Mouse (Mus musculus) ES-Bruce4 (cell line): ENCODE measurements around the gene Snx30.

Experiments
- CTCF ChIP-seq: IDR thresholded peaks from one replicate; pipeline ENCODE4 v1.8.1; 2011; ENCODE audit warnings: low read depth, low read length
- POLR2A ChIP-seq: IDR thresholded peaks from one replicate; pipeline ENCODE4 v1.8.1; 2011; ENCODE audit warnings: low read length; ENCODE audit not compliant: insufficient read depth

- no peak for TF ChIP-seq CTCF
- TF ChIP-seq POLR2A, result no peak
Observed at GRCm38 (mm10) chr4:59831038-59831437, 25.4 kb downstream of the Snx30 start.
